In genomic region chr6:52796035-52796598, GRCm38 (mm10) we compare ENCODE assay signal across 7 mouse cellular contexts.
DNase-seq lines count a peak whose midpoint lies in the region; ATAC-seq lines count a peak whose summit lies in the region.

No protein-coding gene starts in this region.

- H3K9me3 ChIP-seq in midbrain, embryonic 10.5 days (replicated peaks) = no peaks in the 10 kb centered on the region
- no peaks in the 10 kb centered on the region for H3K9me3 ChIP-seq in midbrain, embryonic 13.5 days
- no peaks in the 10 kb centered on the region for H3K9me3 ChIP-seq in heart, embryonic 14.5 days (ENCODE audit: control insufficient read depth, low read length)

- no peak for ATAC-seq in midbrain, embryonic 13.5 days
- ATAC-seq in heart, embryonic 14.5 days (ENCODE audit: insufficient number of reproducible peaks, insufficient read depth, low FRiP score, low read depth) = no peak

- H3K27ac ChIP-seq in midbrain, embryonic 10.5 days (replicated peaks) = peak overlapping the region; percentile 63
- no peak overlapping the region for H3K27ac ChIP-seq in midbrain, embryonic 13.5 days
- H3K27ac ChIP-seq in heart, embryonic 14.5 days (replicated peaks in 1 of 2; ENCODE audit: control insufficient read depth in 1 of 2, insufficient read depth in 1 of 2, low read depth in 2 of 2, low read length in 2 of 2) = peak overlapping the region; percentile 55 to 76

- DNase-seq in midbrain, embryonic 10.5 days (ENCODE audit: low spot score) = no peak
- peak; percentile 15 to 17 for DNase-seq in cerebellum, postnatal 36 days
- DNase-seq in kidney, postnatal 14 days = peak; percentile 49
- DNase-seq in urinary bladder, postnatal 10 days (ENCODE audit: low spot score) = no peak
- DNase-seq in layer of hippocampus, adult 11-12 months (ENCODE audit: low spot score) = no peak

- H3K4me3 ChIP-seq in midbrain, embryonic 10.5 days = no peak overlapping the region
- no peak overlapping the region for H3K4me3 ChIP-seq in midbrain, embryonic 13.5 days (replicated peaks)
- no peak overlapping the region for H3K4me3 ChIP-seq in heart, embryonic 14.5 days (ENCODE audit: control insufficient read depth in 1 of 2, insufficient read depth in 1 of 2, low read depth in 1 of 2, low read length in 2 of 2)

- H3K4me1 ChIP-seq in midbrain, embryonic 10.5 days = peaks cover 13% of the 10 kb centered on the region
- peaks cover 15% of the 10 kb centered on the region for H3K4me1 ChIP-seq in midbrain, embryonic 13.5 days (replicated peaks)
- peaks cover 18 to 25% of the 10 kb centered on the region in 2 experiments for H3K4me1 ChIP-seq in heart, embryonic 14.5 days (ENCODE audit: control insufficient read depth in 2 of 2, insufficient read depth in 2 of 2, low read length in 2 of 2)

- WGBS in midbrain, embryonic 10.5 days = 66% methylated on average over 9 of the region's 9 CpGs
- WGBS in midbrain, embryonic 13.5 days = 62% methylated on average over 9 of the region's 9 CpGs
- WGBS in heart, embryonic 14.5 days = 59% methylated on average over 9 of the region's 9 CpGs

- no peaks in the 10 kb centered on the region for H3K36me3 ChIP-seq in midbrain, embryonic 10.5 days
- no peaks in the 10 kb centered on the region for H3K36me3 ChIP-seq in midbrain, embryonic 13.5 days
- no peaks in the 10 kb centered on the region for H3K36me3 ChIP-seq in heart, embryonic 14.5 days (ENCODE audit: control insufficient read depth, insufficient read depth, low read length)

- no peaks in the 10 kb centered on the region for H3K27me3 ChIP-seq in midbrain, embryonic 10.5 days (ENCODE audit: low read depth, poor library complexity, severe bottlenecking)
- H3K27me3 ChIP-seq in midbrain, embryonic 13.5 days = no peaks in the 10 kb centered on the region
- no peaks in the 10 kb centered on the region for H3K27me3 ChIP-seq in heart, embryonic 14.5 days (ENCODE audit: control insufficient read depth, insufficient read depth, low read length)

- H3K9ac ChIP-seq in midbrain, embryonic 13.5 days (replicated peaks) = no peak overlapping the region
- no peak overlapping the region for H3K9ac ChIP-seq in heart, embryonic 14.5 days (ENCODE audit: low read length)

- H3K4me2 ChIP-seq in midbrain, embryonic 13.5 days (replicated peaks) = no peak overlapping the region
- H3K4me2 ChIP-seq in heart, embryonic 14.5 days (ENCODE audit: low read length) = no peak overlapping the region

Comparison
In these comparisons a context has a peak if more than half of its experiments do, and no peak if none do; other contexts are left out.
1. DNase-seq: peak in cerebellum, postnatal 36 days (2 of 2) and kidney, postnatal 14 days (single experiment); none in midbrain, embryonic 10.5 days (single experiment), urinary bladder, postnatal 10 days (single experiment) and layer of hippocampus, adult 11-12 months (single experiment).